Mouse (Mus musculus): ENCODE results near the gene Serpina3j. TPM values are rescaled to one million over a fixed set of nuclear protein-coding genes. Genes with fewer than 3 reads are reported as not detected.
"Not testable (repeated sequence)": the region's sequence is repeated elsewhere in the genome, so short reads cannot be mapped to it uniquely, and the experiment has no call there.

The Serpina3j gene
- not detected in 2 replicates for polyA plus RNA-seq (2016; fragmentation: Nextera tagmentation; extraction: Ambion mirVana)

DNA sequence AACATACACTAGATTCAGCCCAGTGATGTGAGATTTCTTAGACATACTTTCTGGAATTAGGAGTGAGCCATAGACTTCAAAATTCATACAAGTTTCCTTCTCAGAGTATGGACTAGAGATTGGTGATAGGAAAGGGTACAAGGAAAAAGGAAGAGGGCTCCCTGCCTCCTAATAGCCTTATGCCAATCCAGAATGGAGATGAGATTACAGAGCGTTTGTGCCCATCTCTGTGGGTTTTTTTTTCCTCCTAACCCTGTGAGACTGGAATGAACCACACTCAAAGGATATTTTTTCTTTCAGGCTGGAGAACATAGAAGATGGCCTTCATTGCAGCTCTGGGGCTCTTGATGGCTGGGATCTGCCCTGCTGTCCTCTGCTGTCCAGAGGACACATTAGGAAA lies at the start of gene Serpina3j:
TSS of gene Serpina3j (plus strand) at position 301 of the 400 bp plus-strand sequence.
- Histone ChIP-seq H3K36me3 (replicated peaks) (no peaks in the 10 kb centered on the region), H3K4me1 (no peaks in the 10 kb centered on the region)
- WGBS: 83% methylated on average over 1 of the region's 1 CpGs

DNA sequence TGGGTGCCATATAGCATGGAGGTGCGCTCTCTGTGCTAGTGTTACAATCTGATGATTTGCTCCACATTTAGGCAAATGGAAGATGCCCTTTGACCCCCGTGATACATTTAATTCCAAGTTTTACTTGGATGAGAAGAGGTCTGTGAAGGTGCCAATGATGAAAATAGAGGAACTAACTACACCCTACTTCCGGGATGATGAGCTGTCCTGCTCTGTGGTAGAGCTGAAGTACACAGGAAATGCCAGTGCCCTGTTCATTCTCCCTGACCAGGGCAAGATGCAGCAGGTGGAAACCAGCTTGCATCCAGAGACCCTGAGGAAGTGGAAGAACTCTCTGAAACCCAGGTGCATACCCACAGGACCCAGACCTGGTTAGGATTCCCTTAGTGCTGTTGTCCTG lies 48.0 kb upstream of the Serpina3j start:
- DNase-seq (ENCODE audit: extremely low spot score, low spot score): no peak
- WGBS: 91% methylated on average over 3 of the region's 3 CpGs
- Histone ChIP-seq H3K9me3 (no peaks in the 10 kb centered on the region), H3K27ac (no peak overlapping the region), H3K27me3 (ENCODE audit: poor library complexity, severe bottlenecking) (no peaks in the 10 kb centered on the region), H3K4me3 (no peak overlapping the region), H3K36me3 (replicated peaks) (no peaks in the 10 kb centered on the region), H3K4me1 (peaks cover 10% of the 10 kb centered on the region)

More for the DNA sequence above, at the start of gene Serpina3j:
- Histone ChIP-seq H3K27me3 (ENCODE audit: poor library complexity, severe bottlenecking) (no peaks in the 10 kb centered on the region), H3K9me3 (peaks cover 15% of the 10 kb centered on the region), H3K4me3 (no peak within 1 kb of the TSS), H3K27ac (no peak within 1 kb of the TSS)
- DNase-seq (ENCODE audit: extremely low spot score, low spot score): no peak

DNA sequence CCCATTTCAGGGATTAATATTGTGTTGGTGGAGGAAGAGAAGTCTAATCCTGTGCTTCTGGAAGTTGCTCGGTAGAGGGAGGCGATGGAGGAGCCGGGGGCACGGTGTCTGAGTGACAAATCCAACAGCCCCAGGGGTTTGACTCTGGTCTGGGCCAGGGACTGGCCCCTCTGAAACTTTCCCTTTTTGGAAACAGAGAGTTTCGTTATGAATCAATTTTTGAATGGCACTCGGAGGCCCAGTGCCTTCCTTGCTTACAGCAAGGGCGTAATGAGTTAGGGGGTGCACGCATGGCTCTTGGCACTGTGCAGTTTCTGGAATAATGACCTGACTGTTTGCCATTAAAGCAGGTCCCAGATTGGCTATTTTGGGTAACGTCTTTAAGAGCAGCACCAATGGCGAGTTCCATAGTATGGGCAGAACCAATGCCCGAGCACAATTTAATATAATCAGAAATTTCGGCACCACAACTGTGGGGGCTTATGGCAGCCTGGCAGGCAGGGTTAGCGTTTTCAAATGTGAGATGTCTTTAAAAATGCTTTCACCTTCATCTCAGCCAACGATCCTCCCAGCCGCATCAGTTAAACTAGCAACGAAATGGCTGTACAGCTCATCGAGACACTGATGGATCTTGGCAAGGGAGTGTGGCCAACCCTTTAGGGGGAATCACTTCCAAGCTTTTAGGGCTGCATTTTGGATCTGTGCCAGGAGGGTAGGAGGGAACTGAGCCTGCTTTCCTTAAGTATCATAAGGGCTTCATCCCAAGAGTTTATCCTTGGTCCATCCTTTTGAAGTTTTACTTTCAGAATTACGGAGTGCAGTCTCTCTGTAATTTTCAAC lies 35.9 kb upstream of the Serpina3j start:
- no peaks in the 10 kb centered on the region for H3K36me3 ChIP-seq (replicated peaks)
- DNase-seq (ENCODE audit: extremely low spot score, low spot score): no peak
- H3K27me3 ChIP-seq (ENCODE audit: poor library complexity, severe bottlenecking): no peaks in the 10 kb centered on the region
- H3K9me3 ChIP-seq: peaks cover 7% of the 10 kb centered on the region
- WGBS: 88% methylated on average over 18 of the region's 18 CpGs
- H3K27ac ChIP-seq: peak overlapping the region; percentile 60
- peaks cover 26% of the 10 kb centered on the region for H3K4me1 ChIP-seq
- H3K4me3 ChIP-seq: no peak overlapping the region

DNA sequence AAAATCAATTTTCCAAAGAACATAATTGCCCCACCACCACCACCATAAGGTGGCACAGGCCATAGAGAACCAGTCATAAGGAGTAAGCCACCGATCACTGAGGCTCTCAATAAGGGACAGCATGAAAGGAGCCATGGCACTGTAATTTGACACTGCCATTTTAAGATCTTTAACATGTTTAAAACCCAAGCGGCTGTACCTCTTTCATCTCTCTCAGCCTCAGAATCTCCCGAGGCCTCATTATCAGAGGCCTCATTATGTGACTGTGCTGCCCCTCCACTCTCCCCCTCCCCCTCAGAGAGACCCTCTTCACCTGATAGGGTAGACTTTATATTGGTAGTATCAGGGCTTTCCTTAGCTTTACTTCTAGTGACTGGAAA lies 35.3 kb upstream of the Serpina3j start:
- H3K9me3 ChIP-seq: peaks cover 7% of the 10 kb centered on the region
- no peak for DNase-seq (ENCODE audit: extremely low spot score, low spot score)
- peaks cover 20% of the 10 kb centered on the region for H3K4me1 ChIP-seq
- WGBS: 16% methylated on average over 3 of the region's 3 CpGs
- no peaks in the 10 kb centered on the region for H3K36me3 ChIP-seq (replicated peaks)
- no peaks in the 10 kb centered on the region for H3K27me3 ChIP-seq (ENCODE audit: poor library complexity, severe bottlenecking)
- peak overlapping the region; percentile 60; the same call in 1 of the 2 replicates for H3K27ac ChIP-seq
- H3K4me3 ChIP-seq: no peak overlapping the region

DNA sequence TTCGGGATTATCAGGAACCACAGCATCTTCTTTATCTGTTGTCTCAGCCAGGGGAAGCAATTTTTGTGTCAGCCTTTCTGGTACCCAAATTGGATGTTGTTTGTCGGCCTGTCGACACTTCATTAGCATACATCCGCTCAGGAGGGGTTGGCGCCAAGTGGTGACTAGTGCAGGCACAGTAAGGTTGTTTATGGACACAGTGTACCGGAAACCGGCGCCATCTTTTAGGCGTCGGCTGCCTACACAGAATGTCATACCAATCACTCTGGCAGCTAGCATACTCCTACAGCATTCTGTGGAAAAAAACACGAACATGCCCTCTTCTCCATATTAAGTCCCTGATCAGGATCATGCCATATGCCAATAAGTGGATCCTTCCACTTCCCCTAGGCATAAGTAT lies 31.0 kb upstream of the Serpina3j start:
- Histone ChIP-seq H3K4me1 (peaks cover 15% of the 10 kb centered on the region), H3K4me3 (no peak overlapping the region), H3K36me3 (replicated peaks) (no peaks in the 10 kb centered on the region), H3K9me3 (peaks cover 12% of the 10 kb centered on the region), H3K27me3 (ENCODE audit: poor library complexity, severe bottlenecking) (no peaks in the 10 kb centered on the region), H3K27ac (no peak overlapping the region)
- DNase-seq (ENCODE audit: extremely low spot score, low spot score): peak; percentile 7
- 94% methylated on average over 11 of the region's 11 CpGs for WGBS

DNA sequence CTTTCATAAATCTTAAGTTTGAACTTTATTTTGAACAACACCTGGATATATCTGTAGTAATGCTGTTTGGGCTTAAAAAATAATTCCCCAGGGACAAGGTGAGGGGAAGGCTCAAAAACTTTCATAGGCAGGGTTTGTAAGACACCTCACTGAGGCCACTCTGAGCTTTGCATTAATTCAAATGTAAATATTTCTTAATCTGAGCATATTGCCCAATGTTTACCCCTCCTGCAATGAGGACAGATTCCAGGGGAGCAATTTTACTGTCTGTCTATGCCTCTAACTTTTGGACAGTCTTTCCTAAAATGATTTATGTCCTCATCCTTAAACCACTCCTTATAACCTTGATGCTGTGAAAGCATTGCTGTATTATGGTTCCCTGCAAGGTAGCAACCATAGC lies 26.0 kb upstream of the Serpina3j start:
- Histone ChIP-seq H3K4me3 (no peak overlapping the region), H3K27me3 (ENCODE audit: poor library complexity, severe bottlenecking) (no peaks in the 10 kb centered on the region), H3K36me3 (replicated peaks) (no peaks in the 10 kb centered on the region), H3K4me1 (no peaks in the 10 kb centered on the region), H3K27ac (no peak overlapping the region), H3K9me3 (peaks cover 5% of the 10 kb centered on the region; the same call in 1 of the 2 replicates)
- DNase-seq (ENCODE audit: extremely low spot score, low spot score): no peak

DNA sequence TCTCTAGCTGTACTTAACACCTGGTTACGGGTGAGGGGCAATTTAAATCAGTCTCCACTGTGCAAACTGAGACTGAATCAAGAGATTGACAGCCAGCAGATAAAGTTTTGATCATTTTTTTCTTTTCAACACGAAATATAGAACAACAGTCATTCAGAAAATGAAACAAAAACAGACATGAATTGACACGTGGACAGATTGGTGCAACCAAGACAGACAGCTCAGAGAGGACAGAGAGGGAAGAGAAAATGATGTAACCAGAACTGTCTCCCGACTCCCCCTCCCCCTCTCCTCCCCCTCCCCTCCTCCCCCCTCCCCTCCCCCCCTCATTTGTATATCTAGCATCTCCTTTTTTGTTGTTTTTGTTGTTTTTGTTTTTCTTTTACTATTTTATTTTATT lies 24.5 kb upstream of the Serpina3j start:
- Histone ChIP-seq H3K4me3 (no peak overlapping the region), H3K27me3 (ENCODE audit: poor library complexity, severe bottlenecking) (no peaks in the 10 kb centered on the region), H3K36me3 (replicated peaks) (no peaks in the 10 kb centered on the region), H3K4me1 (no peaks in the 10 kb centered on the region), H3K9me3 (peaks cover 5% of the 10 kb centered on the region; the same call in 1 of the 2 replicates), H3K27ac (no peak overlapping the region)
- no peak for DNase-seq (ENCODE audit: extremely low spot score, low spot score)
- WGBS: 57% methylated on average over 4 of the region's 4 CpGs

DNA sequence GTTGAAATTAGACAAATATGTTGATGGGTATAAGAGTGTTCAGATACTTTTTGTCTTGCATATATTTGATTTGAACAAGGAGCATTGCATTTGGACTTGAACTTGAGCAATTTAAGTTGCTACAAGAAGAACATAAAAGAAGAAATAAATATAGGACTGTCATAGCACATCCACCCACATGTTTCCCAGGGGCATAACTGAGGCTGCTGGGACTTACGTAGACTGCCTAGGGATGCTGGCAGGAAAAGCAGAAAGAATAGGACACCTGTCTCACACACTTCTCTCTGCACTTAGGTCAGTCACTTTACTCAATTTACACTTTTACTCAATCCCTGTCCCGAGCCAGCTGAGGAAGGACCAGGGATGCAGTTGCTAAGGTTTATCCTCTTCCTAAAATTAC lies 20.4 kb upstream of the Serpina3j start:
- H3K27ac ChIP-seq: no peak overlapping the region
- no peaks in the 10 kb centered on the region for H3K9me3 ChIP-seq
- DNase-seq (ENCODE audit: extremely low spot score, low spot score): no peak
- no peaks in the 10 kb centered on the region for H3K36me3 ChIP-seq (replicated peaks)
- H3K27me3 ChIP-seq (ENCODE audit: poor library complexity, severe bottlenecking): no peaks in the 10 kb centered on the region
- no peak overlapping the region for H3K4me3 ChIP-seq
- 94% methylated on average over 2 of the region's 2 CpGs for WGBS
- no peaks in the 10 kb centered on the region for H3K4me1 ChIP-seq

DNA sequence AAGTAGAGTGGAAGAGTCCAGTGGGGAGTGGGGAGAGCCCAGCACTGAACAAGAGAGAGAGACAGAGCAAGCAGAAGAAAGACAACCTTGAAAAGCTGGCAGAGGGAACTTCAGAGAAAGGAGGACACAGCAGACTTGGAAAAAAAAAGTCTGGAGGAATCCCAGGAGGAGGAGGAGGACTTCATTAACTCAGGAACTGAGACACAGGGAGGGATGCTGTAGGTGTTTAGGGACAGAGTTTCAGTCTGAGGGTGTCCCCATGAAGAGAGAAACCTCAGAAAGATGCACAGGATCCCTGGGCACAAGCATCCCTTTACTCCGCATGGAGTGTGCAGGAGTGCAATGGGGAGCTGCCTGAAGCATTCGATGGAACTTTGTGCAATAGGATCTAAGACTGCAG lies 16.3 kb upstream of the Serpina3j start:
- no peaks in the 10 kb centered on the region for H3K36me3 ChIP-seq (replicated peaks)
- H3K4me1 ChIP-seq: no peaks in the 10 kb centered on the region
- H3K4me3 ChIP-seq: no peak overlapping the region
- DNase-seq (ENCODE audit: extremely low spot score, low spot score): no peak
- H3K9me3 ChIP-seq: no peaks in the 10 kb centered on the region
- WGBS: 96% methylated on average over 2 of the region's 2 CpGs
- no peaks in the 10 kb centered on the region for H3K27me3 ChIP-seq (ENCODE audit: poor library complexity, severe bottlenecking)
- no peak overlapping the region for H3K27ac ChIP-seq

DNA sequence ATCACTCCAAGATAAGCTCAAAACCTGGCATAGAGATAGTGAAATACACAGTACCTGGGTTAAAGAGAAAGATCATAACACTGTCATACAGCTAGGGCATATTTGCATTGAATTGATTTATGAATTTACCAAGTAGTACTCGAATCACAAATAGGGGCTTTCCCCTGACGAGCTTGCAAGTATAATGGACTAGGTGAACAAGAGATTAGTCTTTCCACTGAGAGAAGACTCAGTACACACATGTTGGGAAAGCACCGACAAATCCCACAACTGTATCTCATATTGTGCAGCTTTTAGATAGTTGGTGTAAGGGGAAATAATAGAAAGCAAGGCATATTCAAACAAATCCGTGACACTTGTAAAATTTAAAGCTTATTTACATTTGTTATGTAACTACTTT lies 8.4 kb upstream of the Serpina3j start:
- Histone ChIP-seq H3K4me1 (no peaks in the 10 kb centered on the region), H3K9me3 (peaks cover 8% of the 10 kb centered on the region), H3K4me3 (no peak overlapping the region), H3K27me3 (ENCODE audit: poor library complexity, severe bottlenecking) (no peaks in the 10 kb centered on the region), H3K27ac (no peak overlapping the region), H3K36me3 (replicated peaks) (no peaks in the 10 kb centered on the region)
- 86% methylated on average over 4 of the region's 4 CpGs for WGBS
- DNase-seq (ENCODE audit: extremely low spot score, low spot score): no peak

DNA sequence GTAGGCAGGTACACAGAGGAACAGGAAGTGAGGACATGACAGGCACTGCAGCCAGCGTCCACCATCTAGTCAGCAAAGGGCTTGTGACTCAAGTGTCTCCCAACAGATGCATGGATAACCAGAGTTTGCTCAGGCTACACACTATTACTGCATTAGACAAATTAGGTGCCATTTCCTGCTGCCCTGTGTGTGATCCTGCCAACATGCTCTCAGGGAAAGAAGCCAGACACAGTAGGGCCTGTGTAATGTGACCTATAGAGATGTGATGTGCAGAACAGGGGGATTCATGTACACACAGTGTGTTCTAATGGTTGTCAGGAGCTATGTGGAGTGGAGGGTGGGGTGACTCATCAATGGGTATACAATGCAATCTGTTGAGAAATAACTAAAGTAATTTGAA lies 8.1 kb downstream of the Serpina3j start:
- no peaks in the 10 kb centered on the region for H3K4me1 ChIP-seq
- no peaks in the 10 kb centered on the region for H3K9me3 ChIP-seq
- no peak overlapping the region for H3K27ac ChIP-seq
- H3K27me3 ChIP-seq (ENCODE audit: poor library complexity, severe bottlenecking): no peaks in the 10 kb centered on the region
- H3K4me3 ChIP-seq: no peak overlapping the region
- no peak for DNase-seq (ENCODE audit: extremely low spot score, low spot score)
- WGBS: 86% methylated on average over 1 of the region's 1 CpGs
- no peaks in the 10 kb centered on the region for H3K36me3 ChIP-seq (replicated peaks)

DNA sequence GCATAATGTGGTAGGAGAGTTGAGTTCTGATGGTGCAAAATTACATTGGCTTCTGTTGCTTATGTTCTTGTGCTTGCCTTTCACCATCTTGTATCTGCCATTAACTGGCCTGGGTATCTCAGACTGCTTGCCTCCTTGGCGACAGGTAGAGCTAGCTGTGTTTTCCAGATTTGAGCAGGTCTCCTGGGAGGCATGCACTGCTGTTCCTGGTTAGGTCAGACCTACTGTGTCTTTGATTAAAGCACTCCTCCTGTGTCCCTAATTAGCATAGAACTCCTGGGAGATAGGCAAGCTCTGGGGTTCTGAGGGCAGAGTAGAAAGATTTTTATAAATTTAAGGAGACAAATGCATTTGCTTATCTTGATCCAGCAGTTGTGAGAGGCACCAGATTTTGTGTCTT lies 17.3 kb downstream of the Serpina3j start:
- WGBS: 55% methylated on average over 1 of the region's 1 CpGs
- Histone ChIP-seq H3K27ac (no peak overlapping the region), H3K27me3 (ENCODE audit: poor library complexity, severe bottlenecking) (no peaks in the 10 kb centered on the region), H3K9me3 (no peaks in the 10 kb centered on the region), H3K36me3 (replicated peaks) (no peaks in the 10 kb centered on the region), H3K4me1 (no peaks in the 10 kb centered on the region), H3K4me3 (no peak overlapping the region)
- no peak for DNase-seq (ENCODE audit: extremely low spot score, low spot score)

DNA sequence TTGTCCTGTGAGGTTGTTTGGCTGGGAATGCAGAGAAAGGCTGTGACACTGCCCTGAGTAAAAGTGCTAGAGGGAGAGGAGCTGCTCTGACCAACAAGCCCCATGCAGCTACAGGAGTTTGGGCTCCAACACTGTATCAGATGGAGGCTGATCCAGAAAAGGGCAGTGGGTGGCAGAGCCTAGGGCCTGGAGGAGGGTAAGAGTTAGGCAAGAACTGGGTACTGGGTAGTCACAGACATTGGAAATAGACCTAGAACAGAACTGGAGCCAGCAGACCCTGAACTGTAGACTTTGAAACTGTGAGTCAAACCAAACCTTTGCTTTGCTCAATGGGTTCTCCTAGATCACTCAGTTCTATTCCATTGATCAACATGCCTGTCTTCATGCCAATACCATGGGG lies 22.5 kb downstream of the Serpina3j start:
- not testable (repeated sequence) for H3K27me3 ChIP-seq (ENCODE audit: poor library complexity, severe bottlenecking); H3K27ac ChIP-seq; DNase-seq (ENCODE audit: extremely low spot score, low spot score); H3K9me3 ChIP-seq; H3K4me3 ChIP-seq; H3K4me1 ChIP-seq; H3K36me3 ChIP-seq (replicated peaks)

All from forebrain, embryonic 10.5 days (tissue).